Mouse (Mus musculus) erythroblast, embryonic 14.5 days (primary cell): Measurements from ENCODE around the gene Kcnt1. TPM values are rescaled to one million over a fixed set of nuclear protein-coding genes. Genes with fewer than 3 reads are reported as not detected.

Source experiments
- H3K27me3 ChIP-seq: 2 replicates; pipeline ENCODE4 v1.6.1; 2012; ENCODE audit warnings: inconsistent platforms; ENCODE audit not compliant: control insufficient read depth
- H3K36me3 ChIP-seq: 2 replicates; pipeline ENCODE4 v1.6.1; 2012; ENCODE audit warnings: mild to moderate bottlenecking, inconsistent platforms; ENCODE audit not compliant: control insufficient read depth
- H3K4me1 ChIP-seq: 2 replicates; pipeline ENCODE4 v1.6.1; 2012; ENCODE audit warnings: inconsistent platforms; ENCODE audit not compliant: control insufficient read depth
- H3K4me3 ChIP-seq: replicated peaks from 2 replicates; pipeline ENCODE3; 2012; ENCODE audit warnings: moderate library complexity, mild to moderate bottlenecking, inconsistent platforms
- H3K9me3 ChIP-seq: 2 replicates; pipeline ENCODE4 v1.6.1; 2012; ENCODE audit warnings: low read length, inconsistent platforms, mixed read lengths; ENCODE audit not compliant: control insufficient read depth
- GATA1 ChIP-seq: IDR thresholded peaks from 2 replicates; pipeline ENCODE4 v1.6.1; 2012; ENCODE audit warnings: low read length, inconsistent platforms, mixed read lengths
- TAL1 ChIP-seq: IDR thresholded peaks from 3 replicates; pipeline ENCODE4 v1.6.1; 2012; ENCODE audit warnings: low read length, inconsistent platforms, mixed read lengths
- polyA plus RNA-seq: library from polyadenylated mRNA; stranded (reverse); fragments of >175 nt; gene quantifications from 2 replicates; pipeline ENCODE4 v1.2.3, GENCODE M21; 2012

The Kcnt1 gene
- polyA plus RNA-seq, 1 experiment, result not detected

DNA sequence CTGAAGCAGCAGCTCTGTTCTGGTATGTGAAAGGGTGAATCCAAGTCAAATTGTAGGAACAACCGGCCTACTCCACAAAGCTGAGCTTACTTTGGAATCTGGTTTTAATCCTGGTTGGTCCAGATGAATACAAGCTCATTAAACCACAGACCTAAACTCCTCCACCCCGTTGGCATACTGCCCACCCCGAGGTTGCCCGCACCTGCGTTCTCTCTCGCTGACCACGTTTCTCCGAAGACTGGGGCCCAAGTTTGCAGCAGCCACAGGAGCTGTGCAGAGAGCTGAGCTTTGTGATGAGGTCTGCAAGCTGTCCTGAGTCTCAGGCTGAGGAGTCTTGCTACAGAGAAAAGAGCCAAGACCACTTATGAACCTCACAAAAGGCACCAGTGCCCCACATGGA, 17.0 kb upstream of the Kcnt1 start:
- Histone ChIP-seq H3K27me3 (no peaks in the 10 kb centered on the region), H3K4me1 (no peaks in the 10 kb centered on the region), H3K4me3 (no peak overlapping the region), H3K9me3 (no peaks in the 10 kb centered on the region), H3K36me3 (no peaks in the 10 kb centered on the region)
- TF ChIP-seq TAL1 (no peak), GATA1 (no peak)

GRCm38 (mm10) chr2:25847226-25847625, 16.3 kb upstream of the Kcnt1 start, which contains the start of gene Sohlh1:
Gene Sohlh1 (minus strand): TSS chr2:25847248.
- TF ChIP-seq TAL1 (no peak), GATA1 (no peak)
- H3K4me1 ChIP-seq, result no peaks in the 10 kb centered on the region
- no peaks in the 10 kb centered on the region for H3K36me3 ChIP-seq
- H3K9me3 ChIP-seq, result no peaks in the 10 kb centered on the region
- no peaks in the 10 kb centered on the region for H3K27me3 ChIP-seq
- H3K4me3 ChIP-seq, result no peak within 1 kb of the TSS

GRCm38 (mm10) chr2:25850330-25850729, 13.2 kb upstream of the Kcnt1 start:
- Histone ChIP-seq H3K4me1 (no peaks in the 10 kb centered on the region), H3K27me3 (no peaks in the 10 kb centered on the region), H3K9me3 (no peaks in the 10 kb centered on the region), H3K4me3 (no peak overlapping the region), H3K36me3 (no peaks in the 10 kb centered on the region)
- TF ChIP-seq GATA1, result no peak
- TF ChIP-seq TAL1, result no peak

GRCm38 (mm10) chr2:25852626-25853025, 10.9 kb upstream of the Kcnt1 start:
- no peaks in the 10 kb centered on the region for H3K4me1 ChIP-seq
- no peak for TF ChIP-seq GATA1
- no peak for TF ChIP-seq TAL1
- H3K4me3 ChIP-seq, result no peak overlapping the region
- peaks cover 3% of the 10 kb centered on the region for H3K9me3 ChIP-seq
- no peaks in the 10 kb centered on the region for H3K27me3 ChIP-seq
- no peaks in the 10 kb centered on the region for H3K36me3 ChIP-seq

DNA sequence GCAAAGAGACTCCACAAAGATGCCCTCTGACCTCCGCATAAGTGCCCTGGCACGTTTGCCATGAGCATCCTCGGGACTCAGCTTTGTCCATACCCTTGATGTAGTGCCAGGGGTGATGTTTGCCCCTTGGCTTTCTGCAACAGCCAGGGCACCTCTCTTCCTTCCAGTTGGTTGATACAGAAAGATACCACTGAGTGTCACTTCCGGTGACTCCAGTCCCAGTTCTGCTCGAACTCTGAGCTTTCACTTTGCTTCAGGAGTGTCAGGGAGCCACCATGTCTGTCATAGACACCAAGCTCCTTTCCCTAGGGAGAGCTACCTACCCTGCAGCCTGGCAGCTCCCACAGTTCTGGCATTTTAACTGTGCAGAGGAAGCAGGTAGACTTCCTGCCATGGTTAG, 9.5 kb upstream of the Kcnt1 start:
- Histone ChIP-seq H3K27me3 (no peaks in the 10 kb centered on the region), H3K4me3 (no peak overlapping the region), H3K9me3 (peaks cover 6% of the 10 kb centered on the region), H3K4me1 (no peaks in the 10 kb centered on the region), H3K36me3 (no peaks in the 10 kb centered on the region)
- TF ChIP-seq GATA1 (no peak), TAL1 (no peak)

GRCm38 (mm10) chr2:25859891-25860290, 3.6 kb upstream of the Kcnt1 start:
- H3K27me3 ChIP-seq, result peaks cover 29% of the 10 kb centered on the region
- no peaks in the 10 kb centered on the region for H3K36me3 ChIP-seq
- H3K4me3 ChIP-seq, result no peak overlapping the region
- TF ChIP-seq TAL1 (no peak), GATA1 (no peak)
- peaks cover 6% of the 10 kb centered on the region for H3K9me3 ChIP-seq
- no peaks in the 10 kb centered on the region for H3K4me1 ChIP-seq

DNA sequence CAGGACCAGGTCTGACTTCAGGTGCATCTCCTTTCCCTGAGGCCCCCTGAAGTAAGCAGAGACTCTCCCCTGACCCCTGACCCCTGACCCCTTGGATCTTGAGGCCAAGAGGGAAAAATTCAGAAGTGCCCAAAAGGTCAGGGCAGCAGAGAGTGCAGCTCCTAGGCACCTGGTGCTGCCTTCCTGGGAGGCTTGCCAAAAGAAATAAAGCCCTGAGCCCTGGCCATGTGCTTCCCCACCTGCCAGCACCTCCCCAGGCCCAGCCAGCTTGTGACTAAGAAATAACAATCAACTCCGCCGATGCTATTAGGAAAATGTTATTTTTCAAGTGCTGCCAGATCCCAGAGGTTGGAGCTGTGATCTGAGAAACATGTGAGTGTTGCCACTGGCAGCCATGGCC, 1.5 kb upstream of the Kcnt1 start:
- Histone ChIP-seq H3K27me3 (peaks cover 48% of the 10 kb centered on the region), H3K36me3 (no peaks in the 10 kb centered on the region), H3K9me3 (peaks cover 6% of the 10 kb centered on the region), H3K4me1 (no peaks in the 10 kb centered on the region), H3K4me3 (no peak overlapping the region)
- no peak for TF ChIP-seq TAL1
- no peak for TF ChIP-seq GATA1

DNA sequence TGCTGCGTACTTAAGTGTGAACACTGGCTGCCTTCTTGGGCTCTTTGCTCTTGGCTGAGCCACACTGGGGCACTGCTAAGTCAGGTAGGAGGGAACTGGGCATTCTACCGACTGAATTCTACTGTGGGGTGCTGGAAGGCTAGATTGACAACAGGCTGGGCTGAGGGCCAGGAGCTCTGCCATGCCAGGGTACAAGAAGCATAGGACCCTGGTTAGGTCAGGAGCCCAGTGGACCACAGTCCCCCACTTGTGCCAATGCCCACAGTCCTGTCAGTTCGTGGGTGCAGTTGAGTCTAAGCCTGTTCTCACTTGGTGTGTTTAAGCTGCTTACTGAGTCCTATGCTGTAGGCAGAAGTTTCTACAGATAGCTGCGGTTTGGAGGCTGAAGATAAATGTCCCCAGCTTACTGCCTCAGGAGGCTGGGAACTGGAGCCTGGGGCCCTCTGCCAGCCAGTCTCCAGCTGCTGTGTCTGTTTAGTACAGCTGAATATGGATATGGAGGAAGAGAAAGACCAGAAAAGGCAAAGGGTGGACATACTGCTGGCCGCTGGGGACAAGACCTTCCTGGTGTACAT, 751 bp upstream of the Kcnt1 start:
- Histone ChIP-seq H3K4me1 (no peaks in the 10 kb centered on the region), H3K27me3 (peaks cover 48% of the 10 kb centered on the region), H3K9me3 (peaks cover 4% of the 10 kb centered on the region; the same call in 1 of the 2 replicates), H3K4me3 (no peak overlapping the region), H3K36me3 (no peaks in the 10 kb centered on the region)
- TF ChIP-seq GATA1 (no peak), TAL1 (no peak)

DNA sequence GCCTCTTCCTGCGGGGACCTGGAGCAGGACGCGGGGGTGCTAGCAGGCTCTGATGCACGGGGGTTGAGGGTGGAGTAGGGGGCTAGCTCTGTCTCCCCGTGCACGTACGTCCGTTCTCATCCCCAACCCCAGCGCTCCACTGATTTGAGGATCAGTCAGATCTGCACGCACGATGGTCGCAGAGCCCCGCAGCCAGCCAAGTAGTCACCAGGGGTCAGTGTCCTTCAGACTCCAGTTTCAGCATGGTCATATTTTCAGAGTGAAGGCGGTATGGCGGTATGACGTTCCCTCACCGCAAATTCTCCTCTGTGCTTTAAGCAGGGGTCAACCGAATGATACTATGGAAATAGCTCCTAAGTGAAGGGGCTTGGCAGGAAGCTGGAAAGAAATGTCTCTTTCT, 696 bp downstream of the Kcnt1 start:
- H3K4me3 ChIP-seq, result no peak overlapping the region

GRCm38 (mm10) chr2:25865412-25865811, 1.9 kb downstream of the Kcnt1 start:
- Histone ChIP-seq H3K4me3 (no peak overlapping the region), H3K9me3 (no peaks in the 10 kb centered on the region), H3K36me3 (no peaks in the 10 kb centered on the region), H3K27me3 (peaks cover 48% of the 10 kb centered on the region), H3K4me1 (no peaks in the 10 kb centered on the region)
- TF ChIP-seq GATA1 (no peak), TAL1 (no peak)

More for the DNA sequence above, 696 bp downstream of the Kcnt1 start:
- H3K36me3 ChIP-seq, result no peaks in the 10 kb centered on the region
- no peak for TF ChIP-seq GATA1
- TF ChIP-seq TAL1, result no peak
- no peaks in the 10 kb centered on the region for H3K9me3 ChIP-seq
- H3K4me1 ChIP-seq, result no peaks in the 10 kb centered on the region
- H3K27me3 ChIP-seq, result peaks cover 48% of the 10 kb centered on the region
